Mouse (Mus musculus) naive thymus-derived CD4-positive, alpha-beta T cell, adult 5 months (primary cell): ENCODE results near the gene Sppl2a. TPM values are rescaled to one million over a fixed set of nuclear protein-coding genes. Genes with fewer than 3 reads are reported as not detected.

Experiments used
- polyA plus RNA-seq: library from polyadenylated mRNA; unstranded; fragments of 100-300 nt; shearing (Covaris generic); gene quantifications from one replicate; pipeline ENCODE4 v1.2.1, GENCODE M21; 2017

Sppl2a gene
- 58.9 TPM for polyA plus RNA-seq

DNA sequence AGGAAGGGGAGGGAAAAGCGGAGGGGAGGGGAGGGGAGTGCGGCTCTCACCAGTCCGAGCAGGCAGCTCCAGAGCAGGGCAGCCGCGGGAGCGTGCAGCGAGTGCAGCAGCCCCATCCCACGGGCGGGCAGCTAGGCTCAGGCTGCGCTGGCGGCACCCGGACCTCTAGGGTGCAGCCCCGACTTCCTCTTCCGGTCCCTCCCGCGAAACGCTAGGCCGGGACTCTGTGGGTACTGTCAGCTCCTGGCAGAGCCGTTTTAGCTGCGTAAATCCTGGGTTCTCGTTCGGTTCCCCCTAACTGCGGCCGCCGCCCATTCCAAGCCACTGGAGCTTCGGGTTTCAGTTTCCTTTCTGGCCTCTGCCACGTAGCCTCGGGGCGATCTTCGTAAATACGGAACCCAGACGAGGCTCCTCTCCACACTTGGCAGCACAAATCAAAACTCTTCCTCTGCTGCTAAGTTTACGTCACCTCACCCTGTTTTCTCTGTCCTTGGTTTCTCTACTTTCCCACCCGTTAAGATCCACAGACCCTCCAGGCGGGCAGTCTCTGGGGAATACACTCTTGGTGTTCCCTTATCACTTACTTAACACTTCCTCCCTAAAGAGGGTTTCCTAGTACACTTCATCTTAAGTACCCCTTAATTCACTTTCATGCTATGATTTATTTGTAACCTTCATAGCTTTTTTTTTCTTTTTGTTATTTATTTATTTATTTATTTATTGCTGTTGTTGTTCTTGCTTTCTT lies at the start of gene Sppl2a:
Gene Sppl2a, minus strand, starts transcription at position 339 of the 745 bp plus-strand sequence.

DNA sequence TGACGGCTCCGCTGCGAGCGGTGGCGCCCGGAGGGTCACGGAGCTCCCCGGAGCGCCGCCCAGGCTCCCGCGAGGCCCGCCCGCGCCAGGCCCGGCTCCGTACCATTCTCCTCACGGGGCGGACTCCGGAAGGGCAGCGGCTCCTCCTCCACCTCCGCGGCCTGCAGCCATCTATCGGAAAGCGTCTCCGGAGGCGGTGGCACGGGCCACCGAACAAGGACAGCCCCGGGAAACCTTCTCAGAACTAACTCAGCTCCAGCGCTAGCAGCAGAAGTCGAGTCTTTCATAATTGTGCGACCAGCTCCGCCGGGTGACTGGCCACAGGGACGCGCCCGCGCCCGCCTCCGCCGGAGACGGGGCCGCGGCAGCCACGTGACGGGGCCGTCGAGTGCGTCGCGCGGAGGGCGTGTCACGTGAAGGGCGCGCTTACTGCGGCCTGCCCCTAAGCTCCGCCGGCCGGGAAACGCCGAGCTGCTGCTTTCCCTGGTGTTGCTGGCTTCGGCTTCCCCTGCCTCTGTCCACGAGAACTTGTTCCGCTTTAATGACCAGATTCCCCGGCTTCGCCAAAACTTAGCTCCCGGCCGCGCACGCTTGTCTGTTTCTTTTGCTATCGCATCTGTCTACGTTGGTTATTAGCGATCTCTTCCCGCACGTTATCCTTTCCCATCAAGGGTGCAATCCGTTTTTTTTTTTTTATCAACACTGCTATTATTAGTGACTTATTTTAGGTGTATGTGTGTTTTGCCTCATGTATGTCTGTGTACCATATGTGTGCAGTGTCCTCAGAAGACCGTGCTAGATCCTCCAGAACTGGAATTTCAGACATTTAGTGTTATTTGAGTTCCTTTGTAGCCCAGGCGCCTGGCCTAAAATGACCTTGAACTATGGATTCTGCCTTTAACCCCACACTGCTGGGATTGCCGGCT lies 56.9 kb downstream of the Sppl2a start, which contains the start of gene Trpm7:
Gene Trpm7, minus strand, starts transcription at position 360 of the 926 bp plus-strand sequence.

Other genes with a start within 250 kb of the Sppl2a start
- 44.6 TPM for gene Usp8, start 225.9 kb downstream of the Sppl2a start, polyA plus RNA-seq
- gene Usp50, start 149.8 kb downstream of the Sppl2a start, polyA plus RNA-seq = 1.7 TPM
- gene Trpm7, start 57.0 kb downstream of the Sppl2a start, polyA plus RNA-seq = 95.7 TPM
- 14.7 TPM for gene Ap4e1, start 75.5 kb upstream of the Sppl2a start, polyA plus RNA-seq
- gene Blvra, start 137.4 kb upstream of the Sppl2a start, polyA plus RNA-seq = 32.5 TPM
- 2.5 TPM for gene Ncaph, start 200.7 kb upstream of the Sppl2a start, polyA plus RNA-seq
- gene Itpripl1, start 210.2 kb upstream of the Sppl2a start, polyA plus RNA-seq = 2.3 TPM